Mouse (Mus musculus) kidney, adult 2 months (tissue): Measurements from ENCODE around the gene Cenpp.

ENCODE experiments used
- CTCF ChIP-seq: fragments of 200-500 bp; conservative IDR thresholded peaks from 2 replicates; pipeline ENCODE4 v1.5.1; 2011; ENCODE audit warnings: low read depth, mild to moderate bottlenecking, control low read depth, low read length, moderate library complexity, mixed read lengths; ENCODE audit not compliant: insufficient read depth, insufficient read length
- POLR2A ChIP-seq: fragments of 200-500 bp; IDR thresholded peaks from one replicate; pipeline ENCODE4 v1.6.1; 2011; ENCODE audit warnings: low read depth, low read length, control low read depth

DNA sequence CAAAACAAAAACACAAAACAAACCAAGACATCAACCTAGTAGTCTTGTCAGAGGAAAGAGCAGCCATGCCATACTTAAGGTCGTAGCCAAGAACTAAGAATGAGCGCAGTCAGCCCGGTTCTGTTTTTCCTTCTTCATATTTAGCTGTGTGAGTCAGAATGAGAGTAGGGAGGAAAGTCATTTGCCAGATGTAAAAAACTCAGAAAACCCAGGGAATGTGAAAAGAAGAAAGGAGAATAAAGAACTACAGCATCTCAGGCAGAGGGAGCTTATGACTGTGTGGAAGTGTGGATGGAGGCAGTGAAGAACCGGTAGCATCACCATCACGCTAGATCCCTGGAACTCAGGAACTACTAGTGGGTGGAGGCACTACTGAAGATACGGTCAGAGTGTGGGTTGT lies 66.5 kb downstream of the Cenpp start:
- TF ChIP-seq POLR2A (no peak), CTCF (no peak)
